Mouse (Mus musculus) forebrain, postnatal 0 days (tissue): Measurements from ENCODE around the gene Bhlha9. TPM values are rescaled to one million over a fixed set of nuclear protein-coding genes. Genes with fewer than 3 reads are reported as not detected.
A peak's percentile ranks its signal among the peaks of the same experiment; 100 is the strongest.
"Not testable (repeated sequence)": the region's sequence is repeated elsewhere in the genome, so short reads cannot be mapped to it uniquely, and the experiment has no call there.

Source experiments
- ATAC-seq: fragments of 200-750 bp; cut with Nextera tagmentation; 2 replicates; pipeline ENCODE4 v1.8.0; 2017; ENCODE audit warnings: mild to moderate bottlenecking, moderate library complexity
- DNase-seq: peaks from one replicate; pipeline ENCODE4 v3.0.0-alpha.2; 2015
- H3K27ac ChIP-seq: fragments of 300-500 bp; sonication (generic); 2 replicates; pipeline ENCODE4 v1.5.1; 2014; ENCODE audit warnings: low read depth, mild to moderate bottlenecking, antibody characterized with exemption, low read length, moderate library complexity, mixed read lengths
- H3K27me3 ChIP-seq: fragments of 300-500 bp; sonication (generic); 2 replicates; pipeline ENCODE4 v1.6.1; 2014; ENCODE audit warnings: mild to moderate bottlenecking, low read length, mixed read lengths; ENCODE audit not compliant: insufficient read depth
- H3K36me3 ChIP-seq: fragments of 300-500 bp; sonication (generic); 2 replicates; pipeline ENCODE4 v1.6.1; 2014; ENCODE audit warnings: mild to moderate bottlenecking, moderate library complexity; ENCODE audit not compliant: insufficient read depth
- H3K4me1 ChIP-seq: fragments of 300-500 bp; sonication (generic); 2 replicates; pipeline ENCODE4 v1.6.1; 2014; ENCODE audit warnings: antibody characterized with exemption; ENCODE audit not compliant: insufficient read depth
- H3K4me2 ChIP-seq: fragments of 300-500 bp; sonication (generic); 2 replicates; pipeline ENCODE4 v1.6.1; 2014; ENCODE audit warnings: low read depth, mild to moderate bottlenecking, moderate library complexity
- H3K4me3 ChIP-seq: fragments of 300-500 bp; sonication (generic); 2 replicates; pipeline ENCODE4 v1.5.1; 2014; ENCODE audit warnings: low read depth, low read length, mixed read lengths
- H3K9ac ChIP-seq: fragments of 300-500 bp; sonication (generic); 2 replicates; pipeline ENCODE4 v1.6.1; 2014; ENCODE audit warnings: mild to moderate bottlenecking
- H3K9me3 ChIP-seq: fragments of 300-500 bp; sonication (generic); 2 replicates; pipeline ENCODE4 v1.6.1; 2016; ENCODE audit warnings: low read length
- CTCF ChIP-seq: sonication (generic); IDR thresholded peaks from 2 replicates; pipeline ENCODE4 v1.5.1; 2016; ENCODE audit warnings: antibody characterized with exemption, control low read depth, low read depth
- WGBS: fragments of 180-500 bp; shearing (Covaris S2); extraction: QIAGEN DNeasy Blood & Tissue Kit; methylation state at CpG from one replicate; pipeline ENCODE4 v1.1.7; 2014; 5-methylcytosine and 5-hydroxymethylcytosine counted together
- polyA plus RNA-seq: library from polyadenylated mRNA; unstranded; fragments of >200 nt; fragmentation: Nextera tagmentation; extraction: Ambion mirVana; gene quantifications from 2 replicates; pipeline ENCODE4 v1.2.1, GENCODE M21; 2015
- total RNA-seq: library from RNA; depleted of rRNA; stranded (reverse); fragments of >200 nt; gene quantifications from 2 replicates; pipeline ENCODE4 v1.2.3, GENCODE M21; 2014

Bhlha9 gene
- total and polyA plus RNA-seq, 2 experiments from 2014 or later, result 0.62 to 1.8 TPM

GRCm38 (mm10) chr11:76674704-76675103 is 2.4 kb downstream of the Bhlha9 start:
- 39% methylated on average over 4 of the region's 4 CpGs for WGBS
- H3K27me3 ChIP-seq, result peaks cover 39% of the 10 kb centered on the region
- TF ChIP-seq CTCF, result peak; percentile 42
- H3K4me3 ChIP-seq, result no peak overlapping the region
- H3K36me3 ChIP-seq, result no peaks in the 10 kb centered on the region
- no peak overlapping the region for H3K4me2 ChIP-seq
- H3K27ac ChIP-seq, result no peak overlapping the region
- DNase-seq (no peak), ATAC-seq (no peak)
- H3K9me3 ChIP-seq, result no peaks in the 10 kb centered on the region
- H3K9ac ChIP-seq, result no peak overlapping the region
- peaks cover 10% of the 10 kb centered on the region for H3K4me1 ChIP-seq

- H3K4me1 ChIP-seq, H3K27me3 ChIP-seq, ATAC-seq, H3K36me3 ChIP-seq, DNase-seq, H3K27ac ChIP-seq, H3K4me2 ChIP-seq, H3K9me3 ChIP-seq, H3K9ac ChIP-seq, H3K4me3 ChIP-seq: not testable (repeated sequence)
- 53% methylated on average over 7 of the region's 8 CpGs for WGBS
These were observed 7.2 kb downstream of the Bhlha9 start, which contains the start of gene Trarg1 for GRCm38 (mm10) chr11:76679508-76679907. TSS of gene Trarg1 (plus strand) at chr11:76679808.

- no peaks in the 10 kb centered on the region for H3K9me3 ChIP-seq
- no peak overlapping the region for H3K4me2 ChIP-seq
- DNase-seq (no peak), ATAC-seq (no peak)
- 79% methylated on average over 2 of the region's 2 CpGs for WGBS
- H3K27ac ChIP-seq, result no peak overlapping the region
- H3K9ac ChIP-seq, result no peak overlapping the region
- no peak for TF ChIP-seq CTCF
- H3K4me1 ChIP-seq, result no peaks in the 10 kb centered on the region
- no peak overlapping the region for H3K4me3 ChIP-seq
- no peaks in the 10 kb centered on the region; the same call in 1 of the 2 replicates for H3K27me3 ChIP-seq
- H3K36me3 ChIP-seq, result no peaks in the 10 kb centered on the region
These were observed 13.3 kb downstream of the Bhlha9 start for GRCm38 (mm10) chr11:76685604-76686003.

- ATAC-seq (no peak), DNase-seq (no peak)
- H3K4me2 ChIP-seq, result no peak overlapping the region
- H3K27ac ChIP-seq, result no peak overlapping the region
- no peak for TF ChIP-seq CTCF
- H3K9me3 ChIP-seq, result no peaks in the 10 kb centered on the region
- H3K27me3 ChIP-seq, result no peaks in the 10 kb centered on the region; the same call in 1 of the 2 replicates
- H3K4me1 ChIP-seq, result no peaks in the 10 kb centered on the region
- no peak overlapping the region for H3K4me3 ChIP-seq
- no peaks in the 10 kb centered on the region for H3K36me3 ChIP-seq
- 84% methylated on average over 3 of the region's 3 CpGs for WGBS
- no peak overlapping the region for H3K9ac ChIP-seq
These were observed 19.8 kb downstream of the Bhlha9 start for GRCm38 (mm10) chr11:76692096-76692495.

- no peak overlapping the region for H3K27ac ChIP-seq
- WGBS, result 66% methylated on average over 6 of the region's 6 CpGs
- peak overlapping the region; percentile 15; the same call in 1 of the 2 replicates for H3K4me2 ChIP-seq
- no peaks in the 10 kb centered on the region for H3K9me3 ChIP-seq
- H3K4me1 ChIP-seq, result no peaks in the 10 kb centered on the region
- ATAC-seq, result peak; percentile 38
- H3K36me3 ChIP-seq, result no peaks in the 10 kb centered on the region
- H3K4me3 ChIP-seq, result no peak overlapping the region
- no peak overlapping the region for H3K9ac ChIP-seq
- no peak for DNase-seq
- TF ChIP-seq CTCF, result no peak
- no peaks in the 10 kb centered on the region; the same call in 1 of the 2 replicates for H3K27me3 ChIP-seq
These were observed 23.5 kb downstream of the Bhlha9 start for GRCm38 (mm10) chr11:76695810-76696209.

- H3K9ac ChIP-seq, result no peak overlapping the region
- H3K4me2 ChIP-seq, result no peak overlapping the region
- no peak overlapping the region for H3K4me3 ChIP-seq
- H3K27ac ChIP-seq, result no peak overlapping the region
- no peaks in the 10 kb centered on the region for H3K36me3 ChIP-seq
- no peaks in the 10 kb centered on the region for H3K4me1 ChIP-seq
- WGBS, result 62% methylated on average over 7 of the region's 9 CpGs
- no peak for TF ChIP-seq CTCF
- no peaks in the 10 kb centered on the region for H3K27me3 ChIP-seq
- DNase-seq (no peak), ATAC-seq (no peak)
- no peaks in the 10 kb centered on the region for H3K9me3 ChIP-seq
These were observed 27.4 kb downstream of the Bhlha9 start for GRCm38 (mm10) chr11:76699626-76700025.

GRCm38 (mm10) chr11:76707656-76708055 is 35.4 kb downstream of the Bhlha9 start:
- no peak for TF ChIP-seq CTCF
- DNase-seq (no peak), ATAC-seq (no peak)
- no peak overlapping the region for H3K4me2 ChIP-seq
- no peaks in the 10 kb centered on the region for H3K4me1 ChIP-seq
- H3K9me3 ChIP-seq, result no peaks in the 10 kb centered on the region
- H3K27ac ChIP-seq, result no peak overlapping the region
- H3K9ac ChIP-seq, result no peak overlapping the region
- 88% methylated on average over 3 of the region's 3 CpGs for WGBS
- H3K27me3 ChIP-seq, result no peaks in the 10 kb centered on the region
- H3K4me3 ChIP-seq, result no peak overlapping the region
- H3K36me3 ChIP-seq, result no peaks in the 10 kb centered on the region
